Mouse (Mus musculus) cortical plate, adult 2 months (tissue): ENCODE data around the gene Pcdh19. TPM values are rescaled to one million over a fixed set of nuclear protein-coding genes. Genes with fewer than 3 reads are reported as not detected.

ENCODE experiments used
- H3K27ac ChIP-seq: fragments of 200-500 bp; 2 replicates; pipeline ENCODE4 v1.5.1; 2012; ENCODE audit warnings: low read length, control low read depth, inconsistent platforms; ENCODE audit not compliant: insufficient read depth
- H3K4me1 ChIP-seq: fragments of 200-500 bp; 2 replicates; pipeline ENCODE4 v1.6.1; 2011; ENCODE audit warnings: low read length; ENCODE audit not compliant: control insufficient read depth, insufficient read depth
- H3K4me3 ChIP-seq: fragments of 200-500 bp; 2 replicates; pipeline ENCODE4 v1.5.1; 2011; ENCODE audit warnings: mild to moderate bottlenecking, low read length, control low read depth; ENCODE audit not compliant: insufficient read depth
- CTCF ChIP-seq: fragments of 200-500 bp; IDR thresholded peaks from 2 replicates; pipeline ENCODE4 v1.5.1; 2011; ENCODE audit warnings: mild to moderate bottlenecking, control low read depth, low read length; ENCODE audit not compliant: insufficient read depth; ENCODE audit errors: extremely low read depth
- POLR2A ChIP-seq: fragments of 200-500 bp; IDR thresholded peaks from 2 replicates; pipeline ENCODE4 v1.6.1; 2011; ENCODE audit warnings: mild to moderate bottlenecking, low read length, control low read depth; ENCODE audit not compliant: insufficient read depth; ENCODE audit errors: extremely low read depth
- polyA plus RNA-seq: library from polyadenylated mRNA; depleted of rRNA; stranded (reverse); fragments of >200 nt; gene quantifications from 2 replicates; pipeline ENCODE4 v1.2.3, GENCODE M21; 2012

Gene Pcdh19
- polyA plus RNA-seq, 1 experiment = 11.4 TPM

- Histone ChIP-seq H3K4me3 (no peak overlapping the region), H3K27ac (no peak overlapping the region), H3K4me1 (no peaks in the 10 kb centered on the region)
- TF ChIP-seq POLR2A = no peak
- TF ChIP-seq CTCF = no peak
Observed at GRCm38 (mm10) chrX:133673796-133674195, 15.0 kb downstream of the Pcdh19 start.

GRCm38 (mm10) chrX:133660111-133660510, 28.7 kb downstream of the Pcdh19 start:
- Histone ChIP-seq H3K4me1 (no peaks in the 10 kb centered on the region; the same call in 1 of the 2 replicates), H3K27ac (no peak overlapping the region), H3K4me3 (no peak overlapping the region)
- TF ChIP-seq CTCF = no peak
- TF ChIP-seq POLR2A = no peak

DNA sequence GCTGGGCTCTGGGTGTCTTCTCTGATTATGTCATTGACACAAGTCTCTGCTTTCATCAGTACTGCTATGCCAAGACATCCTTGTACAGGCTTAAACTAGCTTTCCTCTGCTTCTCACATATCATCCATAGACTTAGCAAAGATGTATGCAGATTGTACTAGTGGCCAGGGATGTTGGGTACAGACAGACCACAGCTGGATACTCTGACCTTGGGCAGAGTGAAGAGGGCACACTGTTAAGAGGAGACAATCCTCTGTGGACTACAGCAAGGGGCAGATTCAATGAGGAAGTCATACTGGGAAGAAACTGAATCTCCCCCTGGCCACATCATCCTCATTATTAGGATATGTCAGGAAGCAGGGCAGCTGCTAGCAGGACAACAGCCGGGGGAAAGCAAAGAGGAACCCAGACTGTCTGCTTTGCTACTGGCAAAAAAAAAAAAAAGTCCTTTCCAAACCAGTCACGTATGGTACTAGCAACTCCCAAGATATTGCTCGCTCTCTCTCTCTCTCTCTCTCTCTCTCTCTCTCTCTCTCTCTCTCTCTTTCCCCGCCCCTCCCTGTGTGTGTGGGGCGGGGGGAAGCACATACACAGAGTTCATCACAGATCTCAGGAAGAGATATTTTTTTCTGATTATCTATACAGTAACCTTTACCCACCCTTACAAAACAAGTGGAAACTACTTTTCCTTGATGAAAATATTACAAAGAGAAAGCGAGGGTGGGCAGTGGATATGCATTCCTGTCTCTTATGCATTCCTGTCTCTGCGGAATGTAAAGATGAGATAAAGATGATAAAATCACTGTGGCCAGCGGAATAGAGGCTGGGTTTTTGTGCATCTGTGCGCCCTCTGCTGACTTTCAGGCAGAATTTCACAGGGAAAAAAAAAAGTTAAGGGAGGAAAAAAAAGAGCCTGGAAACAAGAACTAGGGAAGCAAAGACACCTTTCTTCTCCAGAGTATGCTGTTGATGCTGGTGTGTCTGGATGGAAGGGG, 31.2 kb downstream of the Pcdh19 start:
- Histone ChIP-seq H3K27ac (no peak overlapping the region), H3K4me1 (no peaks in the 10 kb centered on the region; the same call in 1 of the 2 replicates), H3K4me3 (peak overlapping the region; percentile 16; the same call in 1 of the 2 replicates)
- TF ChIP-seq POLR2A = no peak
- peak; percentile 39; the same call in 1 of the 2 replicates for TF ChIP-seq CTCF

- Histone ChIP-seq H3K4me1 (no peaks in the 10 kb centered on the region; the same call in 1 of the 2 replicates), H3K27ac (no peak overlapping the region), H3K4me3 (no peak overlapping the region)
- TF ChIP-seq POLR2A (no peak), CTCF (no peak)
Observed at GRCm38 (mm10) chrX:133655876-133656538, 32.8 kb downstream of the Pcdh19 start.

GRCm38 (mm10) chrX:133655196-133655595, 33.6 kb downstream of the Pcdh19 start:
- no peak overlapping the region for H3K4me3 ChIP-seq
- H3K27ac ChIP-seq = no peak overlapping the region
- H3K4me1 ChIP-seq = no peaks in the 10 kb centered on the region; the same call in 1 of the 2 replicates
- TF ChIP-seq CTCF (no peak), POLR2A (no peak)

DNA sequence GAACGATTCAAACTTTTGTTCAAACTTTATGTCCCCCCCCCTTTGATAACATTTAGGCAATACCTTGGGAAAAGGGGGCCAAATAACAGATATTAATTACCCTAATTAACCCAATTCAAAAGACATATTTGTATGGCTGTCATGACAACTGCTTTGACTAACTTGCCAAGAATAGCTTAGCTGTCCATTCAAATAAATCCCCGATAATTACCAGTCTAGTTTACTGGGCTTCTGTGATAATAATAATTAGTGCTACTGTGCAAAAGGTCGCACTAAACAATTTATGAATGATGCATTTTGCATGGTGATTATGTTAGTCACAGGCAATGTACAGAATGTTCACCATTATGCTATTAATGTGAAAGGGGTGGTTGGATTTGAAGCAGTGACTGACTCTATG, 35.7 kb downstream of the Pcdh19 start:
- Histone ChIP-seq H3K4me1 (no peaks in the 10 kb centered on the region), H3K27ac (no peak overlapping the region), H3K4me3 (no peak overlapping the region)
- no peak for TF ChIP-seq POLR2A
- TF ChIP-seq CTCF = no peak

- no peaks in the 10 kb centered on the region for H3K4me1 ChIP-seq
- H3K27ac ChIP-seq = no peak overlapping the region
- no peak for TF ChIP-seq CTCF
- no peak for TF ChIP-seq POLR2A
- no peak overlapping the region for H3K4me3 ChIP-seq
Observed at GRCm38 (mm10) chrX:133650379-133650778, 38.4 kb downstream of the Pcdh19 start.

GRCm38 (mm10) chrX:133647809-133648208, 41.0 kb downstream of the Pcdh19 start:
- Histone ChIP-seq H3K27ac (no peak overlapping the region), H3K4me1 (no peaks in the 10 kb centered on the region), H3K4me3 (no peak overlapping the region)
- no peak for TF ChIP-seq CTCF
- no peak for TF ChIP-seq POLR2A

DNA sequence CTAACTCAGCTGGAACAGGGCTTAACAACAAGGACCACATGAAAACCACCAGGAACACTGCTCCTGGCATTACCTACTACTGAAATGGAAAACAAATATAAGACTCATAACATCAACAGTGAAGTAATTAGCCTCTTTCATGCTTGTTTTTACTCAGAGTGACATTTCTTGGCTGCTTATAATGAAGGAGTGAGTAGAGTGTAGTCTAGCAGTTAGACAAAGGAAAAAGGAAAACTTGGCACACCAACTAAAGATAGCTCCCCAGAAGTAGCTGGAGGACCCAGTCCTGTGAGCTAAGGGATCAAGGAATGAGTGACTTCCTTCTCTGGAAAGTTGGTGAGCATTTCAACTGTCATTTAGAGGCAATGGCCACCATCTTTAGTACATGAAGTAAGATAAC, 49.3 kb downstream of the Pcdh19 start:
- H3K4me3 ChIP-seq = no peak overlapping the region

More for the DNA sequence above, 49.3 kb downstream of the Pcdh19 start:
- H3K4me1 ChIP-seq = no peaks in the 10 kb centered on the region
- no peak for TF ChIP-seq POLR2A
- TF ChIP-seq CTCF = no peak
- H3K27ac ChIP-seq = no peak overlapping the region
